Mouse (Mus musculus) frontal cortex, postnatal 36 days (tissue): ENCODE measurements around the gene Tufm.
"Not testable (repeated sequence)": the region's sequence is repeated elsewhere in the genome, so short reads cannot be mapped to it uniquely, and the experiment has no call there.

Experiments
- DNase-seq, 2 experiments: peaks; one replicate each; pipeline ENCODE4 v3.0.0; 2022; ENCODE audit warnings: low spot score in 2 of 2

The Tufm gene

GRCm38 (mm10) chr7:126465246-126466030 lies 21.7 kb upstream of the Tufm start:
- DNase-seq, result no peak

- no peak for DNase-seq
Measured at GRCm38 (mm10) chr7:126466116-126466515, 21.0 kb upstream of the Tufm start.

- DNase-seq, result no peak
Measured at GRCm38 (mm10) chr7:126466707-126467106, 20.5 kb upstream of the Tufm start.

- no peak for DNase-seq
Measured at GRCm38 (mm10) chr7:126467271-126467670, 19.9 kb upstream of the Tufm start.

GRCm38 (mm10) chr7:126467834-126468627 lies 19.1 kb upstream of the Tufm start:
- no peak for DNase-seq

- DNase-seq, result no peak
Measured at GRCm38 (mm10) chr7:126470077-126470476, 17.1 kb upstream of the Tufm start.

- no peak for DNase-seq
Measured at GRCm38 (mm10) chr7:126471361-126471760, 15.8 kb upstream of the Tufm start.

- DNase-seq, result no peak
Measured at GRCm38 (mm10) chr7:126471853-126472252, 15.3 kb upstream of the Tufm start.

GRCm38 (mm10) chr7:126472306-126472705 lies 14.9 kb upstream of the Tufm start:
- no peak for DNase-seq

- no peak for DNase-seq
Measured at GRCm38 (mm10) chr7:126472713-126473112, 14.4 kb upstream of the Tufm start.

GRCm38 (mm10) chr7:126473470-126474086 lies 13.6 kb upstream of the Tufm start:
- DNase-seq, result no peak

GRCm38 (mm10) chr7:126474486-126474955 lies 12.6 kb upstream of the Tufm start:
- peak in 1 of 2 experiments; percentile 11 for DNase-seq

GRCm38 (mm10) chr7:126474993-126475581 lies 12.1 kb upstream of the Tufm start, which contains the start of gene Sh2b1:
Sh2b1 (minus strand) TSS chr7:126475424.
- peak; percentile 89 to 92 for DNase-seq

GRCm38 (mm10) chr7:126481699-126482098 lies 5.5 kb upstream of the Tufm start:
- DNase-seq, result no peak

GRCm38 (mm10) chr7:126482392-126482871 lies 4.7 kb upstream of the Tufm start:
- DNase-seq, result peak; percentile 55 to 67

- DNase-seq, result not testable (repeated sequence)
Measured at GRCm38 (mm10) chr7:126487617-126488385, 640 bp downstream of the Tufm start.

- no peak for DNase-seq
Measured at GRCm38 (mm10) chr7:126491005-126491404, 3.8 kb downstream of the Tufm start.

- DNase-seq, result no peak
Measured at GRCm38 (mm10) chr7:126491973-126492372, 4.8 kb downstream of the Tufm start.

GRCm38 (mm10) chr7:126494120-126494519 lies 7.0 kb downstream of the Tufm start:
- no peak for DNase-seq

- no peak for DNase-seq
Measured at GRCm38 (mm10) chr7:126496475-126496874, 9.3 kb downstream of the Tufm start.

- no peak for DNase-seq
Measured at GRCm38 (mm10) chr7:126497966-126498365, 10.8 kb downstream of the Tufm start.
